Mouse (Mus musculus) spleen, adult 2 months (tissue): Measurements from ENCODE around the gene Mybph.

Experiments
- CTCF ChIP-seq: fragments of 200-500 bp; IDR thresholded peaks from 2 replicates; pipeline ENCODE4 v1.5.1; 2011; ENCODE audit warnings: mild to moderate bottlenecking, inconsistent platforms; ENCODE audit not compliant: insufficient read depth, insufficient read length, insufficient replicate concordance; ENCODE audit errors: extremely low read depth
- POLR2A ChIP-seq: fragments of 200-500 bp; IDR thresholded peaks from 2 replicates; pipeline ENCODE4 v1.6.1; 2011; ENCODE audit warnings: low read depth, low read length, inconsistent platforms

GRCm38 (mm10) chr1:134162510-134163225, 30.6 kb upstream of the Mybph start:
- no peak for TF ChIP-seq POLR2A
- no peak for TF ChIP-seq CTCF
